Mouse (Mus musculus): ENCODE results near the gene Eng. TPM values are rescaled to one million over a fixed set of nuclear protein-coding genes. Genes with fewer than 3 reads are reported as not detected.

Eng gene
- total and polyA plus RNA-seq, 3 experiments = 100 to 266 (median 128) TPM

GRCm38 (mm10) chr2:32621517-32621859 is 24.9 kb upstream of the Eng start, which contains the start of gene Ak1:
Gene Ak1, plus strand, starts transcription at chr2:32621758.
- no peak for DNase-seq

DNA sequence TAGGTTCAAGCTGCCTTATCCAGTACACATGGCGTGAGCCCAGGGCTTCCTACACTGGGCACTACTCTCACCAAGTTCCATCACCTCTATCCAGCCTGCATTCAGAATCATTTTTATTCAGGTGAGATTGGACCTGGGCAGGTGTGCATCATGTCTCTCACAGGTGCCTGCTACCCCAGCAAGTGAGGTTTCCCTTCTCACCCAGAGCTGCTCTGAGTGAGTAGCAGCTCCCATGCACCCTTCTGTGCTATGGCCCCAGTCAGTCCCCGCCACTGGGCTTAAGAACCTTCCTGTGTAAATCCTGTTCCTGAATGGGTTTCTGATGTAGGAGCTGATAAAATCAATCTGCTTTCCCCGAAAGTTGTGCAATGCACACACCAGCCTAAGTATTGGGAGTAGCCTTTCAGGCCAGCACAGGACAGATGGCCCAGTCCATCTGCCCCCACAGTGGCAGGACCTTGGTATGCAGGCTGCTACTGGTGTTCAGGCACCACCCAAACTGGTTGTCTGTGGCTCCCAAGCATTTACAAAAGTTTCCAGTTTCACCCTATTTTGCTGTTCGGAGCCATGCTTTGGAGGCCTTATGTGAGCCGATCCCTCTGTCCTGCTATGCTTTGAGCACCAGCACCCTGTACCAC is 22.2 kb upstream of the Eng start:
- DNase-seq = no peak

- peak; percentile 88 for DNase-seq
Measured at GRCm38 (mm10) chr2:32625212-32625872, 21.1 kb upstream of the Eng start.

DNA sequence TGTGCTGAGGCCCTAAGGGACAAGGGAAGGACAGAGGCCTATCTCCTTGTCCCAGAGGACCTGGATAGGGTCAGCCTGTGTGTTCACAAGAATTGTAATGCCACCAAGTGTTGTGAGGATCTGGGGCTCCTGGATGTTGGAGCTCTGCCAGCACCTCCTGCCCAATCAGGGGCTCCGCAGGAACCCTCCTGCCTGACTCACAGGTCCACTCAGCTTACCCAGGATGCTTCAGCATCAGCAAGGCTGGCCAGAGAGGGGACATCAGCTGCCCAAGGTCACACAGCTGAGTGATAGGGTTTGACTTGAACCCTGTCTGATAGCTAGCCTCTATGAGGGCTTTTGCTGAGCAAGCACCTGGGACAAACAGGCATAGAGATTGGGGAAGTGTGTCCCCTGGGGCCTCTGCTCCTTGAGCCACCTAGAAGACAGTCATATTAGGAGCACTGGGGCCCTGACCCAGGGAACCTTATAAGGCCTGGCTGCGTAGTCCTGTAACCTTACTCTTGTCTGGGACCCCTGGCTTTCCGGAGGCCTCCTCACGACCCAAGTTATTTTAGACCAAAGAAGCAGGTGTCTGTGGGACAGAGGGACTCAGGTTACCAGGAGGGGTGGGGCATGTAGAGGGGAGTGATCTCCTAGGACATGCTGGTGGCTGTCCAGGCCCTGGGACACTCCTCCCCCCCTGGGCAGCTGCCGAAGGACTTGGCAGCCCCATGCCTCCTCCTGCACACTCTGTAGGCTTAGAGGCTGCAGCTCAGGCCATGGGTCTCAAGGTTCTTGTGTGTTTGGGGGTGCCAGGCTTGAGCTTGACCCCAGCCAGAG is 20.3 kb upstream of the Eng start:
- peak; percentile 85 for DNase-seq

DNA sequence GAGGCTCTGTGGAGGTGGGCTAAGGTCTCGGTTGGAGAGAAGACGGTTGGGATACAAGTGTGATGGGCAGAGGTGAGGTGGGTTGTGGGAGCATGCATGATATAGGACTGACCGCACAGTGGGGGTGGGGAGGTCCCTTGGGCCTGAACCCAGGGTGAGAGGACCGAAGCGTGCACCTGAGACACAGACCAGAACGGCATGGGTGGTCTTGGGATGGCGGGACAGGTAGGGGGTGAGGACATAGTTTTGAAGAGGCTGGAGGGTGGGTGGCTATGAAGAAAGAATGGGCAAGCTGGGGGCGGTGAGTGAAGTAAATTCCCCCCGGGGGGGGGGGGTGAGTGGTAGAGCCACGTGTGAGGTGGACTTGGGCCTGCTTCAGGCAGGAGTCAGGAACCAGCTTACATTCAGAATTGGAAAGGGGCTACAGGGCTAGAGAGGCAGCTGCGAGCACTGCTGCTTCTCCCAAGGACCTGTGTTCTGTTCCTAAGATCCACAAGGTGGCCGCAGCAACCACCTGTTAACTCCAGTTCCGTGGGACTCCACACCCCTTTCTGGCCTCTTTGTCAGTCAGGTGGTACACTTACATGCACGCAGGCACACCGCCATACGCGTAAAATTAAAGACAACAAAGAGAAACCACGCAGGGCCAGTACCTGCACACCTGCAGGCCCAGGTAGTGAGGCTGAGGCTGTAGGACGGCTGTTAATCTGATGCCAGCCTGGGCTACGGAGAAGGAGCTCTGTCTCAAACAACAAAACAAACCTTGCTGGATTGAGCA is 18.9 kb upstream of the Eng start:
- DNase-seq = peak; percentile 5

- DNase-seq = peak; percentile 47
Measured at GRCm38 (mm10) chr2:32628044-32628550, 18.3 kb upstream of the Eng start.

- DNase-seq = peak; percentile 69
Measured at GRCm38 (mm10) chr2:32628729-32629128, 17.7 kb upstream of the Eng start.

DNA sequence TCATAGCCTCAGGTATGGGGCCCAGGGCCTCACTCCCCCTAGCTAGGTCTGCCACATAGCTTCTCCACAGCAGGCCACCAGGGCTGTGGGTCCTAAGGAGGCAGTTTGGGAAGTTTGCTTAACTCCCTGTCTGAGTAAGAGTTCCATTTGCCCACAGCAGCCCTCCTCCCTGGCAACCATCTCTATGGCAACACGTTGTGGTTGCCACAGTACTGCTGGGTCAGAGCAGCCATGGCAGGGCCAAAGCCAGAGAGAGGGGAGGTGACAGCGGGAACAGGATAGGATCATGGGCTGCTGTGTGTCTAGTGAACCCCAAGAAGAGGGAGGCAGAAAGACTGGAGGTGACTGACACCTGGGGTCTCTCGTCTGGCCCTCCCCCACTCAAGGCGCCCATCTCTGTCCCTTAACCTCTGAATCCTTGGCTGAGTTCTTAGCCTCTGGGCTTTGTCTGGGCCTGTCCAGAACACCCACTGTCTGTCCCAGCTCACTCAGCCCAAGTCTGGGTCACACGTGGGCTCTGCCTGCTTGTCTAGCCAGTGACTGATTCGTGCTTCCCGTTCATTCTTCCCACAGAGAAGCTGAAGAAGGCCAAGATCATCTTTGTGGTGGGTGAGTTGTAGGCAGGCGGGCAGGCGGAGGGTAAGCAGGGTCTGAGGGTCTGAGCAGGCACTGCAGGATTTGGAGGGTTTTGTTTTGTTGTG is 17.0 kb upstream of the Eng start:
- peak; percentile 53 for DNase-seq

- no peak for DNase-seq
Measured at GRCm38 (mm10) chr2:32630036-32630435, 16.4 kb upstream of the Eng start.

DNA sequence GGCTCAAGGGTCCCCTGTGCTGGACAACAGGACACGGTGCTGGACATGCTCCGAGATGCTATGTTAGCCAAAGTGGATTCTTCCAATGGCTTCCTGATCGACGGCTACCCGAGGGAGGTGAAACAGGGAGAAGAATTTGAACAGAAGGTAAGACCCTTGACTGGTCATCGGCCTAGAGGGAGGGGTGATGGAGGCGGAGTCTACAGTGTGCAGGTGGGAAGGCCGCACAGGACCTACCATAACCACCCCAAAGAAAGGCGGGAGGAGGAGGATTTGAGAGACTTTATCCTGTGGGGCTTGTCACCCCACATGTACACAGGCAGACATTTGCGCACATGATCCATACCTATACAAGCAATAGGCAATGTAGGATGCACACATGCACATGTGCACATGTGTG is 15.3 kb upstream of the Eng start:
- DNase-seq = no peak

DNA sequence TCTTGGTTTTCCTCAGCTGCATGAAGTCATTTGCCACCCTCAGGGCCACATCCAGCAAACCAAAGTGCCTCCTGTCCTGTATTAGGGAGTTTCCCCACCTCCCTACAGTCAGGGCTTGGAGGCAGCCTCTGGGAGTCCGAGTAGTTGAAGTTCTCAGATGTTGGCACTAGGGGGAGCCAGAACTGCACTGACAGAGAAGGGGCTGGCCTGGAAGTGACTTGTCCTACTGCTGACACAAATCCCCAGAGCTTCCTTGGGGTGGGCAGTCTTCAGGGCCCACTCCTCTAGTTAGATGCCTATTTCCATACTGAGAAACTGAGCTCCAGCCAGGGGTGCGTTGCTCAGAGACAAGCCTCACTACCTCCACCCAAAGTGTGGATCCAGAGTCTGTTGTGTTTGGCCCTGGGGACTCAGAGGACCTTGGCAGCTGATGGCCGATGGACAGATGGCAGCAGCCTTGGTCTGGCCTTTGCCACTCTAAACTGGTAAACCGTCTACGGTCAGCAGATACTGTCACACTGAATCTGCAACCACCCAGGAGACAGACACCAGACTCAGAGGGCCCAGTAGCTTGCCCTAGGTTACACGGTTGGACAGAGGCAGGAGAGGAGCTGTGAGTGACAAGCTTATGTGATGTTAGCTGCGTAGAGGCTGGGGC is 14.5 kb upstream of the Eng start:
- DNase-seq = peak; percentile 86

GRCm38 (mm10) chr2:32633660-32634059 is 12.7 kb upstream of the Eng start:
- peak; percentile 55 for DNase-seq

GRCm38 (mm10) chr2:32634277-32635105 is 11.9 kb upstream of the Eng start:
- no peak for DNase-seq

DNA sequence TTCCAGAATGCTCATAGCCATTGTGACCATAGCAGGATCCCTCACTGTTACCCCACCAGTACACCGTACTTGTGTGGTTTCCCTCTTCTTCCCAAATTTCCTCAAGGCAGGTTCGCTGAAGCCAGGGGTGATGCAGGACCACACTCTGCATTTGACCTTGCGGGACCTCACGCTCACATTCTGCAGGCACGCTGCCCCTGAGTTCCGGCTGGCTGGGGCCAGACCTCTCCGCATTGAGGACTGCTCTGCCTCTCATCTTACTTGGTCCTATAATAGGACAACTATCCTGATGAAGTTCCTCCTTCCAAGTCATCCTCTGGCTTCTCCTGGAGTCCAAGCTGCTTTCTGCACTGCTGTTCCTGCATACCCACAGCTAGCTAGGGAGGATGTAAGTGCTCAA is 9.8 kb upstream of the Eng start:
- DNase-seq = no peak

DNA sequence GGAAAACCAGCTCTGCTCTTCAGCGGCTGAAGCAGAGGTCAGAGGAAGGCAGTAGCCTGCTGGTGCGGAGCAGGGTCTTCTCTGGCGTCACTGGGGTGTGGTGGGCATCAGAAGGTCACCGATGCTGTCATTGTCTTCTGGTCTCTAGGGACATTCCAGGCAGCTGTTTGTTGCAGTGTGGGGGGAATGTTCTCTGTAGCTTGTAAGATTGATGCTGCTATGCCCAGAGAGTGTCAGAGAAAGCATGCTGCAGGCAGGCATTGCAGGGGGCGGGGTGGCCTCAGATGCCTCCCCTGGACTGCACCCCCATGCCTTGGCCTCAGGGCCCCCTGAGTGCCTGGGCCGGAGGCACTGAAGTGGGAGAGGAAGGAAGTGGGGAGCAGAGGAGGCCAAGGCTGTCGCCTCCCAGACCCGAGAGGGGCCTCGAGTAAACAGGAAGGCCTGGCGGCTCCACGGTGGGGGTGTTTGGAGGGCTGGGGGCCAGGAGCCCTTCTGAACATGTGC is 8.6 kb upstream of the Eng start:
- peak; percentile 80 for DNase-seq

DNA sequence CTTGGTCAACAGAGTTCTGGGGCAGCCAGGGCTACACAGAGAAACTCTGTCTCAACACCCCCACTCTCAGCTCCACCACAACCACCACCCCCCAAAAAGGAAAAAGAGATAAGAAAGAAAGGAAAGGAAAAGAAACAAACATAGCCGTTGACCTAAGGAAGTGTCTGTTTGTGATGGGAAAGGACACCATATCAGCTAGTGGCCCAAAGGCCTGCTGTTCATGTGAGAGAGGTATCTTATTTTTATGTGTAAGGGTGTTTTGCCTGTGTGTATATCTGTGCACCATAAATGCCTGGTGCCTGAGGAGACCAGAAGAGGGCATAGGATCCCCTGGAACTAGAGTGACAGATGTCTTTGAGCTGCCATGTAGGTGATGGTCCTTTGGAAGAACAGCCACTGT is 6.8 kb upstream of the Eng start:
- DNase-seq = no peak

GRCm38 (mm10) chr2:32640550-32641051 is 5.8 kb upstream of the Eng start:
- DNase-seq = peak; percentile 17

DNA sequence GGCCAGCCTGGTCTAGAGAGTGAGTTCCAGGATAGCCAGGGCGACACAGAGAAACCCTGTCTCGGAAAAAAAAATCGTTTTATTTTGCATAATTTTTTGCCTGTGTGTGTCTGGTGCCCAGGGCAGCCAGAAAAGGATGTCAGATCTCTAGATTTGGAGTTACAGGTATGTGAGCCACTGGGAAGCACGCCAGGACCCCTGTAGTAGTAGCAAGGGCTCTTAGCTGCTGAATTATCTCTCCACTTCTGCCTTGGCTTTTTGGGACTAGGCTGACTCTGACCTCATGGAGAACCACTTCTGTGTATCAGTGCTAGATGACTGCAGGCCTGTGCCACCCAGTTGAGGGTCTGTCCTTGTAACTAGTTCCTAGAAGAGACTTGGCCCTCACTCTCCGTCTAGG is 4.6 kb upstream of the Eng start:
- DNase-seq = no peak

- no peak for DNase-seq
Measured at GRCm38 (mm10) chr2:32642813-32643212, 3.6 kb upstream of the Eng start.

GRCm38 (mm10) chr2:32644083-32644482 is 2.3 kb upstream of the Eng start:
- DNase-seq = no peak

Data from adrenal gland, adult 2 months (tissue).